Mouse (Mus musculus) CH12F3 (cell line): ENCODE measurements around the gene Odf2l.

Source experiments
- in situ Hi-C: fragments of 300-500 bp; cut with MboI; formaldehyde crosslinking; loops from 2 replicates; pipeline ENCODE4 v1.14.3; 2020; ENCODE audit warnings: low sequenced_read_pairs

Gene Odf2l

GRCm38 (mm10) chr3:145118254-145119001 lies at the start of gene Odf2l:
Odf2l (plus strand) TSS chr3:145118588.
- in situ Hi-C loops = no loop called here

GRCm38 (mm10) chr3:145068964-145069363 lies 49.4 kb upstream of the Odf2l start:
- in situ Hi-C loops = no loop called here

DNA sequence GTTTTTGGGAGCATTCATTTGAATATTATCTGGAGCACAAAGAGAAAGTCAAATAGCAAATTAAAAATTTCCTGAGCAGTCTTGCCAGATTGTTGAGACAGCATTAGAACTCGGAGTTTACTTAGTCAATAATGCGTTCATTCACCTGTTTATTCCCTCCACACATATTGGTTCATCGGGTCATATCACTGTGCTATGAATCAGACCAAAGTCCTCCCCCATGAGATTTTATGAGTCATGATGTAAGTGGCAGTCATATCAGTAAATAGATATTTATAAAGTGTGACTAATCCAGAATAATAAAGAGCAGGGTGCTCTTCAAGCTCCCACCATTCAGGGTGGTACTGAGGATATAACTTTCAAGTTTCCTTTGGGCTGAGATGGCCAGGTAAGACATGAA lies 46.0 kb upstream of the Odf2l start:
- in situ Hi-C loops = no loop called here

DNA sequence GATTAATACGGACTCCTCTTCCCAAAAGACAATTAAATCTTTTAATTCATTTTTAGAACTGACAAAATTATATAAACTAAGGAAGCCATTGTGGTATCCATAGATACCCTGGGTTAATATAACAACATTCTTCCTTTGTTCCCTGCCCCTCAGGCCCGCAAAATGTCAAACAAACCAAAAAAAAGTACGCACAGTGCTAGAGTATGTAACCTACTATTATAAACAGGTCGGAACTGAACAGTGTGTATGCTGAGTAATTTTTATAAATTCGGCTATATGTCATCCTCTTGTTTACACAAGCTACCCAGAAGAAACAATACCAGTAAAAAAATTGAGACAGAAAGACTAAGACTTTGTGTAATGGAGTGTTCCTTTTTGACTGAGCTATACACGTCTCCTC lies 40.0 kb upstream of the Odf2l start:
- in situ Hi-C loops = no loop called here

- in situ Hi-C loops = no loop called here
Observed at GRCm38 (mm10) chr3:145080904-145081303, 37.5 kb upstream of the Odf2l start.

DNA sequence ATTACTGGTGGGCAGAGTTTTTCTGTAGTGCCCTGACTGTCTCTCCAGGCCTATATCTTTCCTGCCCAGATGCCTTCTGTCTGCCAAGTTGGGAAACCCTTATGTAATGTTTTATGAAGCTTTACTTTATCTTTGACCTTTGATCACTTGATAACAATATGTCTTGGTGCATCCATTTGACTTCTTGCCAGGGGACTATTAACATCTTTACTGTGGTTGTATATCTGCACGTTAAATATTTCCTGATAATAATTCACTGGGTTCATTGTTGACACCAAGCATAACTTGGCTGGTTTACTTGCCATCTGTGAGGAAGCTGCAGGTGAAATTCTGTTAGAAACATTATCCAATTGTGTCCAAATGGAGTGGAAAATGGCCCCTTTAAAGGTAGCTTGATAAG lies 35.3 kb upstream of the Odf2l start:
- in situ Hi-C loops = no loop called here

DNA sequence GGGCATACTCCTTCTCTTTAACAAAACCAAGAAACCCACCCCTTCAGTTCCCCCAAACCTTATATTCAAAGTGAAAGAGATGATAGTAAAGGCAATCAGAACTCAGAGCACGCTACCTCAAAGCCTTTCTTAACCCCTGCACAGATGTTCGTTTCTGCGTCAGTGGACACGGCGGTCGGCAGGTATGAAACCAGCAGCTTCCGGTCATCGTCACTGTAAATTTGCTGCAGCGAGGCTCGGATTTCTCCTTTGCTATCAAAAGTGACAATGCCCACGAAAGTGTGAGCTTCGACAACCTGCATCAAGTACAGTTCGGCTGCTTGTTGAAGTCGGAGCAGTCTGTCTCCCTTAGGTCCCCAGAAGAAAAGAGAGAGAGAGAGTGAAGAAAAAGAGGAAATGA lies 32.2 kb upstream of the Odf2l start:
- in situ Hi-C loops = no loop called here

DNA sequence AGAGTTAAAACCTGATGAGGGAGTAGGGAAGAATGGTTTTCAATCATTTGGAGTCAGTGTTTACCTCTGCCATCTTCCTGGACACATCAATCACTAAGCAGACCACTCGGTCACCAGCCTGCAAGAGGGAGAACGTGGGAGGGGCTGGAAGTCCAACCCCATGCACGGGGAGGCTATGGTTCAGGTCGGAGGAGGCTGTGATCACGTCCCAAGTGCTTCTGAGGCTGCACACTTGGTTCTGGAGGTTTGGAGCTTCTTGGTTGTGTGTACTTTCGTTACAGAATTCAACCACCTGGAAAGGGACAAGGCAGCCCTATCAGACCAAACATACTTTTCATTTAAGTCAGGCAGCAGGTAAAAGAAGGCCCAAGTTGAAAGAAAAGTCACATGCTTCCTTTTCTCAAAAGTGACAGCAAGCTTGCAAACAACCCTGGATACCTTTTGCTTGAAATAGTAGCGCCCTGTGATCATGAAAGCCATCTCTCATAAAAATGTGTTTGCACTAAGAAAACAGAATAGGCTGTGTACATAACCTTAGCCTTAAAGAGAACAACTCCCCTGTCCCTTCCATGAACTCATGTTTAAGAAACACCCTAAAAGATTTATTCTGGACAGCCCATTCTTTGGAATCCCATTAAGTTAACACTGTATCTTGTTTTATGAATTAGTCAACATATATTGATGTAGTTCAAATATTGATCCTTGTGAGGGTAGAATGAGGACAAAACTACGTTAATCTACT lies 30.4 kb upstream of the Odf2l start:
- in situ Hi-C loops = no loop called here

DNA sequence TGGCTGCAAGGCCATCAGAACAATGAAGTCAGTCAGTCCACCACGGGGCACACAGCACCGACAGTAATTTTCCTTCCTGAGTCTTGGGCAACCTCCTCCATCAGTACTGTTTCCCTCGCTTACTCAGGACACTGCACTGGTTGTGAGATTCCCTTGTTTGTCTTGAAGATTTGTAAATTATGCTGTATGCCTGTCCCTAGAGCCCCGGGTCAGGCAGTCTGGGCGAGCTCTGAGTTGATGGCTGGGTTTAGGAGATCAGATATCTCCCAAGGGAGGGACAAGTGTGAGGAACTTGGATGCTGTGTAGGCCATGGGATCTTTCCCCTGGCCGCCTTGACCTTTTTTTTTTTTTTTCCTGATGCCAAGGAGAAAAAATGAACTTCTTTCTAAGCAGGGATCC lies 19.1 kb upstream of the Odf2l start, which contains the start of gene Clca2:
Gene Clca2, minus strand, starts transcription at position 153 of the 400 bp plus-strand sequence.
- in situ Hi-C loops = no loop called here

GRCm38 (mm10) chr3:145101891-145102555 lies 16.4 kb upstream of the Odf2l start:
- in situ Hi-C loops = no loop called here

- in situ Hi-C loops = no loop called here
Observed at GRCm38 (mm10) chr3:145103321-145103720, 15.1 kb upstream of the Odf2l start.

DNA sequence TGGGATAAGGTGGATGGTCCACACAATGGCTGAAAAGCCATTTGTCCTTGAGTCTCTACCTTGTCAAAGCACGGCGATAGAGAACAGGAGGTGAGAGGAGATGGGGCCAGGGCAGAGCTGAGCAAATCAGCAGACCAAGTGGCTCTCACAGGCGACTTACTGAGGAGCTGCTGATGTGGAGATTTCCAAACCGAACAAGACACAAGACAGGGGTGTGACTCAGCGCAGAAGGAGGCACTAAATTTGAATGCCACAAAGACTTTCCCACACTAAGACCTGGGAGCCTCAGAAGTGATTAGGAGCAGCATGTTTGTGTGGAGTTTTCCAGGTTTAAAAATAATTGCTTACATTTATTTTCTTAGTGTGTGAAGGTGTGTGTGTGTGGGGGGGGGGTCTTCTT lies 14.6 kb upstream of the Odf2l start:
- in situ Hi-C loops = no loop called here

- in situ Hi-C loops = no loop called here
Observed at GRCm38 (mm10) chr3:145105076-145105772, 13.2 kb upstream of the Odf2l start.

DNA sequence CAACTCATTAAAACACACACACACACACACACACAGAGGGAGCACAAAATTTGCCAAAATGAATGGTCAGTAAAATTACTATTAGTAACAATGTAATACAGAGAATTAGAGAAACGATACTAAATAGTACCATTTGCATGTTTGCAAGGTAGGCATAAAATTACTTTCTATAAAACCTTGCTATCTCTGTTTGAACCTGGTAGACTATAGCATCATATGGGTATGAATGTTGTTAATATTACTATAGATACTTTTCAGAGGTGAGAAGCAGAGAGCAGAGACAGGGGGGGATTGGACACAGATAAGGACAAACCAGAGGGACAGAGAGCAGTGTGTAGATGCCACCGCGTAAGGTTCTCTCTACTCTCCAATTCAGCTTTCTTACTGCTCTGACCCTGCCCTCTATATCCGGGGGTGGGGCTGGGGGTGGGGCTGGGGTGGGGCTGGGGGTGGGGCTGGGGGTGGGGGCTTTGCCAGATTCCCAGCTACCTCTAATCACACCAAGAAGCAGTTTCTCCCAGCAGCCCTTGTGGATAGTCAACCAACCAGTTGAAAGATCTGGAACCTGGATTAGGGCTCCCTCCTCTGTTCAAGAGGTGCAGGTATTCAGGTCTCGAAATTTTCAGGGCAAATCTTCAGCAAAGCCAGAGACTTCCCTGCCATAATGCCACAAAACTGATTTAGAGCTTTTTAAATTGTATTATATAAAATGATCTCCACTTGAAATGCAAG lies 12.4 kb upstream of the Odf2l start:
- in situ Hi-C loops = no loop called here

DNA sequence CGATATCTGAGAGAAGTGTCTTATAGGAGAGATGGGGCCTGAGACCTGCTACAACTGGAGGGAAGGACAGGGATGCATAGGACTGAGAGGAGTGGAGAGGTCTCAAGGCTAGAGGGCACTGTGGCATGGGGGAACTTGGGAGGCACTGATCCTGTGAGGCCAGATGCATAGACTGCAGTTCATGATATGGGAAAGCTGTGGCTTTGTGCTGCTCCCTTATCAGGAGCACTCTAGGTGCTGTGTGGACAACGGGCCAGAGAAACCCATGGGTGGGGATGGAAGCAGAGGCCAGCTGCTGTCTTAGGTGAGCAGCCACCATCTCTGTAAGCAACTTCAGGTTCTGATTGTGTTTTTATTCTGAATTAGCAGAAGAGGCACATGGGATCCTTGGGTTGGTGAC lies 3.2 kb upstream of the Odf2l start:
- in situ Hi-C loops = no loop called here

- in situ Hi-C loops = no loop called here
Observed at GRCm38 (mm10) chr3:145117637-145118036, 751 bp upstream of the Odf2l start.

DNA sequence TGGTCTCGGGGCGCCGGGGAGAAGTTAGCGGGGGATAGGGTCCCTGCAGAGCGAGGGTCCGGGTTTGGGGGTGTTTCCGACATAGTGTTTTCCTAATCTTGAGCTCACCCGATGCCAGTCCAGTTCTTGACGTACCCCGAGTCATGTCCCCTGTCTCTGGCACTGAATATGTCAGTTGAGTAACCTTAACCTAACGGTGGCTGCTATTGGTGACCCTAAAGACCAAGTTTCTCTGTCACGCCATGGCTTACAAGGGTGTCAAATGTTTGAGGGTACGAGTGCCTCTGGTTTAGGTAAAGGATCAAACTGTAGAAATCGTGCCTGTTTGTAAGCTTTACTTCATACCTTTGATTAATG lies 592 bp downstream of the Odf2l start:
- in situ Hi-C loops = no loop called here

DNA sequence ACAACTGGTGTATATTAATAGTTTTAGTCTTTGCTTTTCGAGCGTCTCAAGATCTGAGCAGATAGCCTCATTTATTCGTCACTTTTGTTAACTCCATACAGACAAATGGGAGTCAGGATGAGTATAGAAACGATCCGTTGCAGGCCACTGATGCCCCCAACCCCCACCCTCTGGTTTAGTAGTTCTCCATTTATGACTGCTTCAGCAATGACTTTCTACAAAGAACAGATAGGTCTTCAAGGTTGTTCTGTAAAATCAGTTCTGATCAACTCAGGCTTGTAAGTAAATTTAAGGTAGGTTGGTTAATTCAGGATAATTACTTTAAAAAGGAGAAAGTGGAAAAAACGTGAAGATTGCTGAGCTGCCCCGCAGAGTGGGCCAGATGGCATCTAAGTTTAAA lies 1.0 kb downstream of the Odf2l start:
- in situ Hi-C loops = no loop called here

GRCm38 (mm10) chr3:145126618-145127017 lies 8.2 kb downstream of the Odf2l start:
- in situ Hi-C loops = no loop called here

DNA sequence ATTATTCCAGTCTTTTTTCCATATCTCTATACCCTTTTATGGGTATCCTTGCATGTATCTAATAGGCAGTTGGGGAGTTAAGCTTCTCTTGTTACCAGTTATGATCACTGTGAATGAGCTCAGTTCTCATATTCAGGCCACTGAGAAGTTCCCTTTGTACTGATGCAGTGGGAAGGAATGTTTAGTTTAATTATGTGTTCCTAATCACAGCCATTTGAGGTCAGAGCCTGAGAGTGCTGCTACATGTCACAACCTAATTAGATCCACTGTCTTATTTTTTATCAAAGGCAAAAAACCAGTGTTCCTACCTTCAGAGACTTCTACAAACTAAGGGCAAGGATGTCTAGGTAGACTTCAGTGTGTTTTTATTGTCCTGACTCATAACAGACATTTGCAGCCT lies 11.0 kb downstream of the Odf2l start:
- in situ Hi-C loops = no loop called here
